Mouse (Mus musculus) liver, embryonic 13.5 days (tissue): Measurements from ENCODE around the gene Ndufb8. TPM values are rescaled to one million over a fixed set of nuclear protein-coding genes. Genes with fewer than 3 reads are reported as not detected.

Source experiments
- ATAC-seq: fragments of 200-750 bp; cut with Nextera tagmentation; 2 replicates; pipeline ENCODE4 v1.8.0; 2017; ENCODE audit warnings: low read depth, mild to moderate bottlenecking, moderate number of reproducible peaks, moderate library complexity
- DNase-seq: peaks from one replicate; pipeline ENCODE4 v3.0.0; 2022
- H3K27ac ChIP-seq: fragments of 300-500 bp; sonication (generic); 2 replicates; pipeline ENCODE4 v1.5.1; 2015; ENCODE audit warnings: moderate library complexity, mild to moderate bottlenecking, inconsistent platforms
- H3K27me3 ChIP-seq: fragments of 300-500 bp; sonication (generic); 2 replicates; pipeline ENCODE4 v1.6.1; 2015; ENCODE audit warnings: mild to moderate bottlenecking, inconsistent platforms
- H3K36me3 ChIP-seq: fragments of 300-500 bp; sonication (generic); 2 replicates; pipeline ENCODE4 v1.6.1; 2015; ENCODE audit warnings: mild to moderate bottlenecking, inconsistent platforms
- H3K4me1 ChIP-seq: fragments of 300-500 bp; sonication (generic); replicated peaks from 2 replicates; pipeline ENCODE4 v1.6.1; 2015; ENCODE audit warnings: inconsistent platforms
- H3K4me2 ChIP-seq: fragments of 300-500 bp; sonication (generic); 2 replicates; pipeline ENCODE4 v1.6.1; 2015; ENCODE audit warnings: inconsistent platforms, mild to moderate bottlenecking, moderate library complexity
- H3K4me3 ChIP-seq: fragments of 300-500 bp; sonication (generic); replicated peaks from 2 replicates; pipeline ENCODE4 v1.5.1; 2015; ENCODE audit warnings: mild to moderate bottlenecking, inconsistent platforms
- H3K9ac ChIP-seq: fragments of 300-500 bp; sonication (generic); 2 replicates; pipeline ENCODE4 v1.6.1; 2015; ENCODE audit warnings: mild to moderate bottlenecking, inconsistent platforms
- H3K9me3 ChIP-seq: fragments of 300-500 bp; sonication (generic); replicated peaks from 2 replicates; pipeline ENCODE4 v1.6.1; 2016; ENCODE audit warnings: inconsistent platforms
- WGBS: fragments of 180-500 bp; shearing (Covaris S2); methylation state at CpG from one replicate; pipeline ENCODE4 v1.1.7; 2015; ENCODE audit not compliant: insufficient replicate concordance; 5-methylcytosine and 5-hydroxymethylcytosine counted together
- polyA plus RNA-seq: library from polyadenylated mRNA; unstranded; fragments of >200 nt; fragmentation: Nextera tagmentation; extraction: Ambion mirVana; gene quantifications from 2 replicates; pipeline ENCODE4 v1.2.1, GENCODE M21; 2015

The Ndufb8 gene
- polyA plus RNA-seq, 1 experiment from 2014 or later, result 371 TPM

GRCm38 (mm10) chr19:44530018-44530417 is 25.2 kb downstream of the Ndufb8 start:
- Histone ChIP-seq H3K27ac (no peak overlapping the region), H3K4me3 (no peak overlapping the region), H3K36me3 (no peaks in the 10 kb centered on the region), H3K27me3 (0 out of 2 replicates have a peak, but pooled peaks cover 3% of the 10 kb centered on the region), H3K4me1 (no peaks in the 10 kb centered on the region), H3K4me2 (no peak overlapping the region), H3K9me3 (no peaks in the 10 kb centered on the region), H3K9ac (no peak overlapping the region)
- WGBS, result 64% methylated on average over 6 of the region's 6 CpGs
- ATAC-seq (no peak), DNase-seq (no peak)

GRCm38 (mm10) chr19:44525551-44526205 is 29.6 kb downstream of the Ndufb8 start:
- Histone ChIP-seq H3K9ac (no peak overlapping the region), H3K27me3 (no peaks in the 10 kb centered on the region), H3K4me3 (no peak overlapping the region), H3K4me2 (no peak overlapping the region), H3K4me1 (no peaks in the 10 kb centered on the region), H3K9me3 (no peaks in the 10 kb centered on the region), H3K27ac (no peak overlapping the region), H3K36me3 (no peaks in the 10 kb centered on the region)
- DNase-seq (no peak), ATAC-seq (no peak)
- 59% methylated on average over 9 of the region's 9 CpGs for WGBS

GRCm38 (mm10) chr19:44519152-44519551 is 36.1 kb downstream of the Ndufb8 start:
- no peaks in the 10 kb centered on the region for H3K36me3 ChIP-seq
- H3K4me1 ChIP-seq, result no peaks in the 10 kb centered on the region
- no peak overlapping the region for H3K27ac ChIP-seq
- DNase-seq, result no peak
- no peak for ATAC-seq
- H3K9me3 ChIP-seq, result no peaks in the 10 kb centered on the region
- H3K4me2 ChIP-seq, result no peak overlapping the region
- peaks cover 45% of the 10 kb centered on the region for H3K27me3 ChIP-seq
- H3K4me3 ChIP-seq, result no peak overlapping the region
- H3K9ac ChIP-seq, result no peak overlapping the region
- WGBS, result 29% methylated on average over 7 of the region's 7 CpGs

GRCm38 (mm10) chr19:44517996-44518768 is 37.1 kb downstream of the Ndufb8 start:
- peaks cover 55% of the 10 kb centered on the region for H3K27me3 ChIP-seq
- no peak for ATAC-seq
- 56% methylated on average over 12 of the region's 12 CpGs for WGBS
- no peaks in the 10 kb centered on the region for H3K36me3 ChIP-seq
- H3K9me3 ChIP-seq, result no peaks in the 10 kb centered on the region
- no peak overlapping the region for H3K4me2 ChIP-seq
- H3K4me1 ChIP-seq, result no peaks in the 10 kb centered on the region
- DNase-seq, result no peak
- no peak overlapping the region for H3K4me3 ChIP-seq
- H3K27ac ChIP-seq, result no peak overlapping the region
- H3K9ac ChIP-seq, result no peak overlapping the region

GRCm38 (mm10) chr19:44515769-44516168 is 39.5 kb downstream of the Ndufb8 start:
- ATAC-seq, result no peak
- WGBS, result 34% methylated on average over 6 of the region's 6 CpGs

GRCm38 (mm10) chr19:44514521-44515451 is 40.5 kb downstream of the Ndufb8 start:
- no peak overlapping the region for H3K4me2 ChIP-seq

More at GRCm38 (mm10) chr19:44515769-44516168, 39.5 kb downstream of the Ndufb8 start:
- no peak overlapping the region for H3K4me3 ChIP-seq
- peaks cover 79% of the 10 kb centered on the region for H3K27me3 ChIP-seq
- no peak overlapping the region for H3K27ac ChIP-seq
- no peak overlapping the region for H3K9ac ChIP-seq
- no peak for DNase-seq
- H3K4me1 ChIP-seq, result peaks cover 2% of the 10 kb centered on the region; the same call in 1 of the 2 replicates
- H3K4me2 ChIP-seq, result no peak overlapping the region
- no peaks in the 10 kb centered on the region for H3K9me3 ChIP-seq
- H3K36me3 ChIP-seq, result no peaks in the 10 kb centered on the region

GRCm38 (mm10) chr19:44513921-44514482 is 41.2 kb downstream of the Ndufb8 start:
- WGBS, result 25% methylated on average over 7 of the region's 7 CpGs
- H3K4me3 ChIP-seq, result no peak overlapping the region
- no peak overlapping the region for H3K4me2 ChIP-seq
- H3K27ac ChIP-seq, result no peak overlapping the region
- H3K9ac ChIP-seq, result no peak overlapping the region
- ATAC-seq (no peak), DNase-seq (no peak)
- peaks cover 92% of the 10 kb centered on the region for H3K27me3 ChIP-seq
- H3K36me3 ChIP-seq, result no peaks in the 10 kb centered on the region
- peaks cover 2% of the 10 kb centered on the region; the same call in 1 of the 2 replicates for H3K4me1 ChIP-seq
- no peaks in the 10 kb centered on the region for H3K9me3 ChIP-seq

More at GRCm38 (mm10) chr19:44514521-44515451, 40.5 kb downstream of the Ndufb8 start:
- WGBS, result 22% methylated on average over 14 of the region's 14 CpGs
- DNase-seq (no peak), ATAC-seq (no peak)
- no peaks in the 10 kb centered on the region for H3K36me3 ChIP-seq
- no peak overlapping the region for H3K4me3 ChIP-seq
- H3K27ac ChIP-seq, result no peak overlapping the region
- H3K4me1 ChIP-seq, result peaks cover 2% of the 10 kb centered on the region; the same call in 1 of the 2 replicates
- no peaks in the 10 kb centered on the region for H3K9me3 ChIP-seq
- H3K9ac ChIP-seq, result no peak overlapping the region
- peaks cover 89% of the 10 kb centered on the region for H3K27me3 ChIP-seq

- H3K9me3 ChIP-seq, result no peaks in the 10 kb centered on the region
- no peak overlapping the region for H3K4me3 ChIP-seq
- 21% methylated on average over 11 of the region's 11 CpGs for WGBS
- H3K27me3 ChIP-seq, result peaks cover 96% of the 10 kb centered on the region
- ATAC-seq (no peak), DNase-seq (no peak)
- H3K36me3 ChIP-seq, result no peaks in the 10 kb centered on the region
- no peak overlapping the region for H3K9ac ChIP-seq
- no peak overlapping the region for H3K4me2 ChIP-seq
- no peak overlapping the region for H3K27ac ChIP-seq
- H3K4me1 ChIP-seq, result peaks cover 2% of the 10 kb centered on the region; the same call in 1 of the 2 replicates
Measured at GRCm38 (mm10) chr19:44513054-44513833, 42.0 kb downstream of the Ndufb8 start.

- H3K4me1 ChIP-seq, result peaks cover 2% of the 10 kb centered on the region; the same call in 1 of the 2 replicates
- no peaks in the 10 kb centered on the region for H3K9me3 ChIP-seq
- no peaks in the 10 kb centered on the region for H3K36me3 ChIP-seq
- 24% methylated on average over 5 of the region's 5 CpGs for WGBS
- no peak overlapping the region for H3K9ac ChIP-seq
- peaks cover 90% of the 10 kb centered on the region for H3K27me3 ChIP-seq
- no peak overlapping the region for H3K27ac ChIP-seq
- DNase-seq, result no peak
- no peak overlapping the region for H3K4me3 ChIP-seq
- ATAC-seq, result no peak
- no peak overlapping the region for H3K4me2 ChIP-seq
Measured at GRCm38 (mm10) chr19:44512601-44513000, 42.6 kb downstream of the Ndufb8 start.
